Mouse (Mus musculus): ENCODE results near the gene Alpk3. TPM values are rescaled to one million over a fixed set of nuclear protein-coding genes. Genes with fewer than 3 reads are reported as not detected.

The Alpk3 gene
- polyA plus RNA-seq, 1 experiment from 2014 or later = 0.15 TPM

DNA sequence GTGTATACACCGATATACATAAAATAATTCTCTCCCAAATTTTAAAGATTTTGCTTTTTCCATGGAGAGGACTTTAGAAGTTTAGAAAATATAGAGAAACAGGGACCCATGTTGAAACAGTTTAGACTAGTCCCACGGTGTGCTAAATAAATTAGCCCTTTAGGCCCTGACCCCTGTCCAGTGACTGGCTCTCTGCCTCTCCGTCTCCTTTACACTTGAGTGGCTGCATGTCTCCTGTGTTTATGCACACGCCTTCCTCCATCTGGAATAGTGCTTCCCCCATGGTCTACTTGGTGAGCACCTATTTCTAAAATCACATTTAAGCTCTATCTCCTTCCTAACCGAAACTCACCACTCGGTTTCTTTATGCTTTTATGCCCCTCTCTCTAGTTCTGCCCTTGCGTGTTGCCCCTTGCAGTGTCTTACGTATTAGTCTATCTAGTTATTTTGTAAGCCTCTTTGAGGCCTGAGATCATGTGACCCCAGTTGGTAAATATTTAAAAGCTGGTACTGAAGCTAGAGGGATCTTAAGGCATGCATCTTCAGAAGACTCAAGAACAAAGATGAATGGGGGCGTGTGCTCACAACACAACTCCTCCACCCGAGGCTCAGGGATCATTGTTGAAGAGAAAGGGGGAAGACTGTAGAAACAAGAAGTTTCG, 1.6 kb upstream of the Alpk3 start:
- peaks cover 3% of the 10 kb centered on the region for H3K4me1 ChIP-seq
- H3K27me3 ChIP-seq = peaks cover 5% of the 10 kb centered on the region; the same call in 1 of the 2 replicates
- no peak overlapping the region for H3K9ac ChIP-seq
- WGBS = 80% methylated on average over 11 of the region's 11 CpGs
- no peak overlapping the region for H3K4me2 ChIP-seq (replicated peaks)
- H3K27ac ChIP-seq = no peak overlapping the region
- H3K9me3 ChIP-seq (replicated peaks) = no peaks in the 10 kb centered on the region
- no peak overlapping the region for H3K4me3 ChIP-seq
- ATAC-seq (ENCODE audit: low FRiP score) = no peak
- no peaks in the 10 kb centered on the region for H3K36me3 ChIP-seq

DNA sequence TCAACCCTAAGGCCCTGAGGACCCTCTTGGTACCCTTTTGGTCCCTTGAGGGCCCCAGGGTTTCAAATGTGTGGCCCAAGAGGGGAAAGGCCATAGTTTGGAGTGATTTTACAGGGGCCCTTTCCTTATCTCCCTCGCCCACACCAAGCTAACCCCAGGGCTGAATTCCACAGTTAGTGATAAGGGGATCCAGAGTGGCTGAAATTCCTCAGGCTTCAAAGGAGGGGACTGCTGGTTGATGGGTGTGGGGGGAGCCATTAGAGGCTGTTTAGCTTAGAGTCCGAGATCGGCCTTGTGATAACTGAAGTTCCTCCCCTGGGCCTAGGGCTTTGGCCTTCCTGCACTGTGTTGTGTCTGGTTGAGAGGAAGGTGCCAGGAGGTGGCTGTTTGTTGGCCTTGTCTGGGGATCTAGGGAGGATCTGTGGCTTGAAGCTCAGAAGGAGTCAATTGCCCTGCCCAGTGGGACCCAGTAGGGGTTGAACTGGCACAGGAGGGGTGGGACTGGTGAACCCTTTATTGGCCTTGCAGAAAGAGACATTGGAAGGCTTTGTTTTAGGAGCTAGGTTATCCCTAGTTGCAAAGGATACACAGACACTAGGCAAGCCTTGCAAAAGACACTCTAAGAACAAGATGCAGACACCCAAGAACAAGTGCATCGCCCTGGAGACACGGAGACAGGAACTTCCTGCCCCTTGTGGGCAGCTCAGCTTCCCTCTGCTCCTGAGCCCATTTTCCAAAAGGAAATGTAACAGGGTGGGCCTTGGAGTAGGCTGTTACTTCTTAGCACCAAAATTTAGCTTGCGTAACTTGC, 706 bp downstream of the Alpk3 start:
- no peak overlapping the region for H3K27ac ChIP-seq
- 73% methylated on average over 6 of the region's 6 CpGs for WGBS
- H3K4me3 ChIP-seq = no peak overlapping the region
- no peaks in the 10 kb centered on the region for H3K9me3 ChIP-seq (replicated peaks)
- H3K4me2 ChIP-seq (replicated peaks) = 0 out of 2 replicates have a peak overlapping the region, but pooled peaks have one; percentile 8
- no peak for ATAC-seq (ENCODE audit: low FRiP score)
- peaks cover 3% of the 10 kb centered on the region for H3K4me1 ChIP-seq
- no peak overlapping the region for H3K9ac ChIP-seq
- peaks cover 5% of the 10 kb centered on the region; the same call in 1 of the 2 replicates for H3K27me3 ChIP-seq
- no peaks in the 10 kb centered on the region for H3K36me3 ChIP-seq

DNA sequence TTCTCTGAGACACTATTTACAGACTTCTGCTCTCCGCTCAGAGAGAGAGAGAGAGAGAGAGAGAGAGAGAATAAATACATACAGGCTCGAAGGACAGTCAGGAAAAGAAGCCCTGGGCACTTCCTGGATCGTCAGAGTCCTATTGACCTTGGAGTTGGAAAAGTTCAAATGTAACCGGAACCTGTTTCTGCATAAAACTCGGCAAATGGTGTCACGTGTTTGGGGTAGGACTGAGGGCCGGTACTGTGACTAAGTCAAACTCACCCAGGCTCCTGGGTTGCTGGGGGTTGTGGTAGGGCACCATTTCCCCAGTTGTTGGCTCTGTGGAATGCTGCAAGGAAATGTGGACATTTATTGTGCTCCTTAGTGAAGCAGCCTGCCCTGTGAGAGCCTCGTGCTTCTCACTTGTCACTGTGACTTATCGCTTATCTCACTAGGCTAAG, 1.3 kb downstream of the Alpk3 start:
- ATAC-seq (ENCODE audit: low FRiP score) = no peak
- H3K4me3 ChIP-seq = no peak overlapping the region

DNA sequence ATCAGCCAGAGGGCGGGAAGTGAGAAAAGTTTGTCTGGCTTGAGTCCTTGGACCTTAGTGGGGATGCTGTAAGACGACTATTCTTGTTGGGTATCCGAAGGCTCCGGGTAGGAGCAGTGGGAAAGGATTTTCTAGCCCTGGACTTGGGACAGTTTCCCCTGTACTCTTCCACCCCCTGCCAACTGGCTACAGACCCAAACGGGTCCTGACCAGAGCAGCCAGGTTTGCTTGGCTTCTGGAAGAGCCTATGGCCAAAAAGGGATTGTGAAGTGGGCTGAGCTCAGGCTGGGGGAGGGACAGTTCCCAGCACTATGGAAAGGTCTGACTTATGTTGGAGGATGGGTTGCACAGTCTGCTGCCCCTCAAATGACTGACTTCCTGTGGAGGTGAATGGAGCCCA, 2.0 kb downstream of the Alpk3 start:
- H3K36me3 ChIP-seq = no peaks in the 10 kb centered on the region
- H3K4me2 ChIP-seq (replicated peaks) = no peak overlapping the region
- no peak overlapping the region for H3K27ac ChIP-seq
- no peak for ATAC-seq (ENCODE audit: low FRiP score)
- H3K27me3 ChIP-seq = peaks cover 5% of the 10 kb centered on the region; the same call in 1 of the 2 replicates
- WGBS = 82% methylated on average over 5 of the region's 5 CpGs
- no peak overlapping the region for H3K9ac ChIP-seq
- peaks cover 6% of the 10 kb centered on the region for H3K4me1 ChIP-seq
- H3K4me3 ChIP-seq = no peak overlapping the region
- no peaks in the 10 kb centered on the region for H3K9me3 ChIP-seq (replicated peaks)

More for the DNA sequence above, 1.3 kb downstream of the Alpk3 start:
- no peaks in the 10 kb centered on the region for H3K36me3 ChIP-seq
- peaks cover 5% of the 10 kb centered on the region; the same call in 1 of the 2 replicates for H3K27me3 ChIP-seq
- WGBS = 69% methylated on average over 9 of the region's 9 CpGs
- no peak overlapping the region for H3K4me2 ChIP-seq (replicated peaks)
- no peak overlapping the region for H3K9ac ChIP-seq
- no peak overlapping the region for H3K27ac ChIP-seq
- H3K9me3 ChIP-seq (replicated peaks) = no peaks in the 10 kb centered on the region
- peaks cover 6% of the 10 kb centered on the region for H3K4me1 ChIP-seq

DNA sequence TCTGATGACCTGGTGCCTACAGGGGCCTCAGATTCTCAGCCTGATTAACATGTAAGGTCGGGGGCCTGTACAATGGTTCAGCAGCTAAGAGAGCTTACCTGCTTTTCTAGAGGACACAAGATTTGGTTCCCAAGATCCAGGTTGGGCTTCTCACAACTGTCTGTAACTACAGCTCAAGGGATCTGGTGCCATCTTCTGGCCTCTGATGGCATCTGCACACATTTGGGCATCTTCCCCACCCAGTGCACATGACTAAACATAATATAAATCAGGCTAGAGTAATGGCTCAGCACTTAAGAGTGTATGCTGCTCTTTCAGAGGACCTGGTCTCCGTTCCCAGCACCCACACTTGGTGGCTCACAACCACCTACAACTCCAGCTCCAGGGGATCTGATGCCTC, 3.5 kb downstream of the Alpk3 start:
- no peak overlapping the region for H3K27ac ChIP-seq
- no peak for ATAC-seq (ENCODE audit: low FRiP score)
- no peak overlapping the region for H3K4me2 ChIP-seq (replicated peaks)
- H3K9me3 ChIP-seq (replicated peaks) = no peaks in the 10 kb centered on the region
- no peaks in the 10 kb centered on the region for H3K36me3 ChIP-seq
- H3K27me3 ChIP-seq = peaks cover 5% of the 10 kb centered on the region; the same call in 1 of the 2 replicates
- H3K9ac ChIP-seq = no peak overlapping the region
- no peak overlapping the region for H3K4me3 ChIP-seq
- H3K4me1 ChIP-seq = peaks cover 6% of the 10 kb centered on the region
- 72% methylated on average over 2 of the region's 2 CpGs for WGBS

DNA sequence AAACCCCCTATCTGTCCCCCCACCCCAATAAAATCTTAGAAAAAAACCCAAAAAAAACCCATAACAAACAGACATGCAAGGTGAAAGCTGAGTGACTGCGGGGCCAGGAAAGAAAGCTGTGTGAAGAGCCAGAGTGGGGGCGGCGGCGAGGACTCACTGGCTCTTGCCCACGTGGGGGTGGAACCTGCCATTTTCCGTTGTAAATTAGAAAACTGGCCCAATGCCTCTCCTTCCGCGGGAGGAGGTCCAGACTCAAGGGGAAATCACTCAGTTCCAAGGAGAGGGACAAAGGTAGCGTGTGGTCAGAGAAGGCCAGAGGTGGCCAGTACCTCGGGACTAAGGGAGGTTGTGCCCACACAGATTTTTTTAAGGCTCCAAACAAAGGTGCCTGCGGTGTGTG, 4.5 kb downstream of the Alpk3 start:
- Histone ChIP-seq H3K9me3 (replicated peaks) (no peaks in the 10 kb centered on the region), H3K27me3 (peaks cover 5% of the 10 kb centered on the region; the same call in 1 of the 2 replicates), H3K27ac (no peak overlapping the region), H3K4me1 (peaks cover 6% of the 10 kb centered on the region), H3K9ac (no peak overlapping the region), H3K4me2 (replicated peaks) (no peak overlapping the region), H3K4me3 (no peak overlapping the region), H3K36me3 (no peaks in the 10 kb centered on the region)
- ATAC-seq (ENCODE audit: low FRiP score) = no peak
- WGBS = 85% methylated on average over 11 of the region's 11 CpGs

DNA sequence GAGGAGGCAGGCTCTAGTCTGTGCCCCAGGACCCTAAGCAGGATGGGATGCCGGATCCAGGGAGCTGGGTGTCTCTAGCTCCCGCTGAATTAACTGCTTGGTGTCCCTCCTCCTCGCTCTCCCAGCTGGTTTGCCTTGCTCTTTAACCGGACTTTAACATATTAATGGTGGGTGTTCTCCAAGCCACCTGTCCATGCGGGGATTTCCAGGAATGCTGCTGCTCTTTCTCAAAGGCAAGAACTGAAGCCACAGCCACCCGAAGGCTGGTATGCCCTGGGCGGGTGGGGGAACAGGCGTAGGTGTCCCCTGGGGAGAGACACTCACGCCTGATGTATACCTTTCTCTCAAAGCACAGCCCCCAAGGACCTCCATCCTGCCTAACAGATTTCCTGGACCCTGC, 5.9 kb downstream of the Alpk3 start:
- no peak overlapping the region for H3K4me2 ChIP-seq (replicated peaks)
- no peak overlapping the region for H3K4me3 ChIP-seq
- ATAC-seq (ENCODE audit: low FRiP score) = no peak
- H3K27me3 ChIP-seq = no peaks in the 10 kb centered on the region
- no peaks in the 10 kb centered on the region for H3K36me3 ChIP-seq
- 0 out of 2 replicates have a peak, but pooled peaks cover 3% of the 10 kb centered on the region for H3K4me1 ChIP-seq
- H3K27ac ChIP-seq = no peak overlapping the region
- H3K9me3 ChIP-seq (replicated peaks) = no peaks in the 10 kb centered on the region
- H3K9ac ChIP-seq = no peak overlapping the region
- 57% methylated on average over 9 of the region's 9 CpGs for WGBS

DNA sequence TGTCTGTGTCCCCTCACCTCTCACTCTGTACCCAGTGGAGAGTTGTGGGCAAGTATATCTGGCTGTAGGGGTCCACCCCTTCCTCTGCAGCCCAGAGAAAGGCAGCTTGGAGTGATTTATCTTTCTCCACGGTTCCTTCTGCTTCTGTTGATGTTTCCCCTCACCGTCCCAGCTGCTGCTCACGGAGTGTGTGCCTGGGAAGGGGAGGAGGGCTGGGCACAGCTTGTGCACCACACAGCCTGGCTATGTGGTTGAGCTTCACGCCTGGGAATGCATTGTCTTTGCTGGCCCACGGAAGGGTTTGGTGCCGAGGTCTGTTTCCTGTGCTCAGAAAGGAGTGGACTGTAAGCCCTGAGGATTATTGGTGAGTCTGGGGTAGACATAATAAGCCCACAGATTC, 9.3 kb downstream of the Alpk3 start:
- H3K9me3 ChIP-seq (replicated peaks) = no peaks in the 10 kb centered on the region

DNA sequence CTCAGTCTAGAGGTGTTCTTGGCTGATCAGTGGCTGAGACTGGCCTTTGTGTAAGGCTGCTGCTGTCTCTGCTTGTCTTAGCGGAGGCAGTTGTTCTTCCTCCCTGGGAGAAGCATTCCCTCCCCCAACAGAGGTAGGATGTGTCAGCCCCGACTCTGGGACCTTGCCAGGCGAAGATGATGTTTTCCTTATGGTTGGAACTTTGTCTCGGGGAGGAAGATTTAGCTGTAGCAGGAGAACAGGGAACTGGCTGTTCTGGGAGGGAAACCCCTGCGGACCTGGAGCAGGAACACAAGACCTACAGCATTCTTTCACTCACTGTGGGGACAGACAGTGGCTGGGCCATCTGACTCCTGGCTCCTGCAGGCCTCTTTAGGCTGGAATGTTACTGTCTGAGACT, 15.1 kb downstream of the Alpk3 start:
- Histone ChIP-seq H3K9me3 (replicated peaks) (no peaks in the 10 kb centered on the region), H3K9ac (no peak overlapping the region), H3K27ac (no peak overlapping the region), H3K27me3 (no peaks in the 10 kb centered on the region), H3K36me3 (no peaks in the 10 kb centered on the region), H3K4me1 (0 out of 2 replicates have a peak, but pooled peaks cover 6% of the 10 kb centered on the region), H3K4me3 (no peak overlapping the region), H3K4me2 (replicated peaks) (no peak overlapping the region)
- 46% methylated on average over 5 of the region's 5 CpGs for WGBS
- ATAC-seq (ENCODE audit: low FRiP score) = no peak

More for the DNA sequence above, 9.3 kb downstream of the Alpk3 start:
- Histone ChIP-seq H3K27me3 (no peaks in the 10 kb centered on the region), H3K9ac (no peak overlapping the region), H3K36me3 (no peaks in the 10 kb centered on the region), H3K4me1 (0 out of 2 replicates have a peak, but pooled peaks cover 3% of the 10 kb centered on the region), H3K27ac (no peak overlapping the region), H3K4me2 (replicated peaks) (no peak overlapping the region), H3K4me3 (no peak overlapping the region)
- ATAC-seq (ENCODE audit: low FRiP score) = no peak
- WGBS = 40% methylated on average over 6 of the region's 6 CpGs

DNA sequence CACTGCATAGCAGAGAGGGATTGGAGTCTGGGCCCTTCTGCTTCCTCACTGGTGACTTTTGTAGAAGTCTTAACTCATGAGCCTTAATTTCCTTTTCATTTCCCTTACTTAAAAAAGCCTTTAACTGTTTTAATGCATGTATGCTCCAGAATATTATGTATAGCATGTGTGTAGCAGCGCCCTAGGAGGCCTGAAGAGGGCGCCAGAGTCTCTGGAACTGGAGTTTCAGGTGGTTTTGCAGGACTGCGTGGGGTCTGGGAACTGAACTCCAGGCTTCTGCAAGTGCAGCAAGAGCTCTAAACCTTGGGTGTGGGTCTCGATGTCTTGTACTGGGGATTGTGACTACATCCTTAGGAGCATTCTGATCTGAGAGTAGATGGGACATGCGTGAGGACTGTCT, 15.9 kb downstream of the Alpk3 start:
- Histone ChIP-seq H3K27me3 (no peaks in the 10 kb centered on the region; the same call in 1 of the 2 replicates), H3K9me3 (replicated peaks) (no peaks in the 10 kb centered on the region), H3K4me3 (no peak overlapping the region), H3K4me2 (replicated peaks) (no peak overlapping the region), H3K9ac (no peak overlapping the region), H3K4me1 (0 out of 2 replicates have a peak, but pooled peaks cover 6% of the 10 kb centered on the region), H3K27ac (no peak overlapping the region), H3K36me3 (no peaks in the 10 kb centered on the region)
- ATAC-seq (ENCODE audit: low FRiP score) = no peak
- 83% methylated on average over 5 of the region's 5 CpGs for WGBS

DNA sequence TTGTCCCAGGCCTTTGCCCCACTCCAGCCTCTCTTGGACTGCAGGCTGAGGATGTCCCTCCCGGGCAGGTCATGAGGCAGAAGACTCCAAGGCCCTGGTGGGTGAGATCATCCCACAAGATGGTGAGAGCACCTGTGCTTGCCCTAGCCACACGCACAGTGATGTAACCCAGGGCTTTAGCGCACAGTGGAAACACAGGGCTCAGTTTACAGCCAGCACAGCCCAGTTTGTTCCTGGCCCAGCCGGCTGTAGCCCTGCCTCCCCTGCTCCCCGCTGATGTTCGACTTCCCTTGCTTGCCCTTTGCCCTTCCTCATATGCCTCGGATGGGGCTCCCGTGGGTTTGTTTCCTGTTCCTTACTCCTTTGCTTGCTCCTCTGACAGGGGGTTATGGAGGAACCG, 17.1 kb downstream of the Alpk3 start:
- Histone ChIP-seq H3K4me2 (replicated peaks) (no peak overlapping the region), H3K4me3 (no peak overlapping the region), H3K27me3 (no peaks in the 10 kb centered on the region; the same call in 1 of the 2 replicates), H3K4me1 (0 out of 2 replicates have a peak, but pooled peaks cover 6% of the 10 kb centered on the region), H3K9ac (no peak overlapping the region), H3K36me3 (no peaks in the 10 kb centered on the region), H3K27ac (no peak overlapping the region), H3K9me3 (replicated peaks) (no peaks in the 10 kb centered on the region)
- WGBS = 58% methylated on average over 9 of the region's 9 CpGs
- ATAC-seq (ENCODE audit: low FRiP score) = no peak

DNA sequence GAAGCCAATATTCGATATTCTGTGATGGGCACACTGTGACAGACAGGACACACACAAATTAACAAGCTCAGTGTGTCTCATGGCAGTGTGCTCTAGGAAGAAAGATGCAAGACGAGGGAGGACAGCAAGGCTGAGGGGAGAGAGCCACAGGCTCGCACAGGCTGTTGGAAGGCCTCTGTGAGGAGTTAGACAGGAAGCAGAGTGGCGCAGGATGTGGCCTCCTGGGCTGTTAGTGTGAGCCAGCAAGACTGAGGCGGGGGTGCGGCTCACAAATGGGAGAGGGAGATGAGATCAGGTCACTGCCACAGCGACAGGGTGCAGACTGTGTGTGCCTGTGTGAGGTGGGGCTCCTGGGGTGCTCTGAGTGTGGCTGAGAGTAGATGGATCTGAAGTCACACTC, 17.9 kb downstream of the Alpk3 start:
- no peaks in the 10 kb centered on the region for H3K36me3 ChIP-seq
- H3K9ac ChIP-seq = no peak overlapping the region; the same call in 1 of the 2 replicates
- H3K27ac ChIP-seq = no peak overlapping the region
- H3K9me3 ChIP-seq (replicated peaks) = no peaks in the 10 kb centered on the region
- no peak for ATAC-seq (ENCODE audit: low FRiP score)
- WGBS = 59% methylated on average over 7 of the region's 7 CpGs
- no peaks in the 10 kb centered on the region; the same call in 1 of the 2 replicates for H3K27me3 ChIP-seq
- H3K4me1 ChIP-seq = 0 out of 2 replicates have a peak, but pooled peaks cover 6% of the 10 kb centered on the region
- H3K4me3 ChIP-seq = no peak overlapping the region
- H3K4me2 ChIP-seq (replicated peaks) = no peak overlapping the region

All from hindbrain, embryonic 12.5 days (tissue).